Mouse (Mus musculus) thymus, adult 2 months (tissue): ENCODE data around the gene Osbpl2. TPM values are rescaled to one million over a fixed set of nuclear protein-coding genes. Genes with fewer than 3 reads are reported as not detected.

Experiments
- DNase-seq: peaks from one replicate; pipeline ENCODE4 v3.0.0; 2021
- H3K27ac ChIP-seq: fragments of 200-500 bp; 2 replicates; pipeline ENCODE4 v1.5.1; 2012; ENCODE audit warnings: low read length, control low read depth; ENCODE audit not compliant: control insufficient read depth, insufficient read depth
- H3K27me3 ChIP-seq: fragments of 200-500 bp; 2 replicates; pipeline ENCODE4 v1.6.1; 2012; ENCODE audit warnings: mild to moderate bottlenecking, low read length, moderate library complexity, mixed read lengths; ENCODE audit not compliant: control insufficient read depth, insufficient read depth
- H3K36me3 ChIP-seq: fragments of 200-500 bp; 2 replicates; pipeline ENCODE4 v1.6.1; 2012; ENCODE audit warnings: mild to moderate bottlenecking, low read length, moderate library complexity; ENCODE audit not compliant: control insufficient read depth, insufficient read depth
- H3K4me1 ChIP-seq: fragments of 200-500 bp; replicated peaks from 2 replicates; pipeline ENCODE4 v1.6.1; 2012; ENCODE audit warnings: low read length; ENCODE audit not compliant: control insufficient read depth, insufficient read depth
- H3K4me3 ChIP-seq: fragments of 200-500 bp; 2 replicates; pipeline ENCODE4 v1.5.1; 2012; ENCODE audit warnings: mild to moderate bottlenecking, low read length, control low read depth, moderate library complexity; ENCODE audit not compliant: control insufficient read depth, insufficient read depth
- CTCF ChIP-seq: fragments of 200-500 bp; IDR thresholded peaks from 2 replicates; pipeline ENCODE4 v1.5.1; 2012; ENCODE audit warnings: mild to moderate bottlenecking, control low read depth, low read length, moderate library complexity, borderline replicate concordance; ENCODE audit not compliant: control insufficient read depth, poor library complexity, insufficient read depth; ENCODE audit errors: extremely low read depth
- POLR2A ChIP-seq: fragments of 200-500 bp; IDR thresholded peaks from 2 replicates; pipeline ENCODE4 v1.6.1; 2012; ENCODE audit warnings: mild to moderate bottlenecking, low read length, control low read depth, moderate library complexity; ENCODE audit not compliant: control insufficient read depth, poor library complexity, insufficient read depth; ENCODE audit errors: extremely low read depth
- whole genome bisulfite sequencing: fragments of 180-500 bp; shearing (Covaris S2); methylation state at CpG from one replicate; pipeline ENCODE4 v1.1.7; 2018; 5-methylcytosine and 5-hydroxymethylcytosine counted together
- polyA plus RNA-seq: library from polyadenylated mRNA; depleted of rRNA; stranded (reverse); fragments of >200 nt; gene quantifications from 2 replicates; pipeline ENCODE4 v1.2.3, GENCODE M21; 2012

The Osbpl2 gene
- polyA plus RNA-seq, 1 experiment: 21.7 TPM

DNA sequence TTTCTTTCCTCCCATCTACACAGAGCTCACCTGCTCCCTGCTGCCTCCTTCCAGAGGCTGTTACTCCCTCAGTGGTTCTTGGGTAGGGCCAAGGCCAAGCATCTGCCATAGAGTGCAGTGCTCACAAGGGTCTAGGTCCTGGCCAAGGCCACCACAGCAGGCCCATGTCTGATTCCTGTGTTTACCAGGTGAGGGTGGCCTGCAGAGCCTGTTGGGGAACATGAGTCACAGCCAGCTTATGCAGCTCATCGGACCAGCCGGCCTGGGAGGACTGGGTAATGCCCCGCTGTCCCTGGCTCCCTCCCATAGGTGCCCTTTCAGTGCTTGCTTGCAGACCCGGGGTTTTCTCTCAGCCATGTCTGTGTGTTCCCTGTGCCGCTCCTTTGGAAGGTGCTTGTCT lies 55.0 kb downstream of the Osbpl2 start:
- no peak for DNase-seq
- peaks cover 22% of the 10 kb centered on the region for H3K36me3 ChIP-seq
- no peak for TF ChIP-seq POLR2A
- no peak for TF ChIP-seq CTCF
- no peaks in the 10 kb centered on the region for H3K27me3 ChIP-seq
- H3K27ac ChIP-seq: no peak overlapping the region
- peaks cover 13% of the 10 kb centered on the region for H3K4me1 ChIP-seq
- H3K4me3 ChIP-seq: no peak overlapping the region
- 95% methylated on average over 5 of the region's 5 CpGs for WGBS

DNA sequence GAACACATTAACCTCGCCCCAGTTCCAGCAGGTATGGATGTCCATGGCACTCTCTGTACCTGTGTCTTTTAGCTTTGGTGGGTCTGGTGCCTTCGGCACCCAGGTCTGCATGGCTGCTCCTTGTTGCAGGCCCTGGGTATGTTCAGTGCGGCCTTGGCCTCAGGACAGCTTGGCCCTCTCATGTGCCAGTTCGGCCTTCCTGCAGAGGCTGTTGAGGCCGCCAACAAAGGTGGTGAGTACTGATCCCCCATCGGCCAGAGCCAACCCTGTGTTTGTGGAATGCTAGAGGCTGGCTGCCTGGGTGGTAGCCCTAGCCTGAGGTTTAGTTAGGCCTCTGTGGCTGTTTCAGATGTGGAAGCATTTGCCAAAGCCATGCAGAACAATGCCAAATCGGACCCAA lies 56.6 kb downstream of the Osbpl2 start:
- TF ChIP-seq POLR2A: no peak
- TF ChIP-seq CTCF: no peak
- Histone ChIP-seq H3K4me1 (peaks cover 13% of the 10 kb centered on the region), H3K36me3 (peaks cover 22% of the 10 kb centered on the region), H3K4me3 (no peak overlapping the region), H3K27me3 (no peaks in the 10 kb centered on the region), H3K27ac (no peak overlapping the region)
- DNase-seq: no peak
- WGBS: 98% methylated on average over 7 of the region's 7 CpGs

DNA sequence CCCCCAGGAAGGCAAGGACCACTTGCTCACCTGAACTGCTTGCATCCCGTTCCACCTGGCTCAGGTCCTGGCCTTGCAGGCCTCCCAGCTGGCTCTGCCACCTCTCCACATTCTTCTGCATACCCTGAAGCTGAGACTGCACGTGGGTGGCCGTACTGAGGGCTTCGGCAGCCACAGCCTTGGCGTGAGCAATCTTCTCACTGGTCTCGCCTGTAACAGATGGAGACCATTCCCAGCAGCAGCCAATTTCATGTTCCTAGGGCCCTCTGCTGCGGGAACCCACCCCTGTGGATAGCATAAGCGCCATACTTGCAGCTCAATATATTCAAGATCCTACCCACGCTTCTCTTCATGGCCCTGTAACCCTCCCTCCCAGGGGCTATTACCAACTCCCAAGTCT lies 62.4 kb downstream of the Osbpl2 start:
- Histone ChIP-seq H3K27ac (no peak overlapping the region), H3K27me3 (no peaks in the 10 kb centered on the region), H3K4me1 (no peaks in the 10 kb centered on the region), H3K36me3 (peaks cover 9% of the 10 kb centered on the region), H3K4me3 (no peak overlapping the region)
- WGBS: 91% methylated on average over 9 of the region's 9 CpGs
- no peak for DNase-seq
- TF ChIP-seq POLR2A: no peak
- TF ChIP-seq CTCF: no peak

DNA sequence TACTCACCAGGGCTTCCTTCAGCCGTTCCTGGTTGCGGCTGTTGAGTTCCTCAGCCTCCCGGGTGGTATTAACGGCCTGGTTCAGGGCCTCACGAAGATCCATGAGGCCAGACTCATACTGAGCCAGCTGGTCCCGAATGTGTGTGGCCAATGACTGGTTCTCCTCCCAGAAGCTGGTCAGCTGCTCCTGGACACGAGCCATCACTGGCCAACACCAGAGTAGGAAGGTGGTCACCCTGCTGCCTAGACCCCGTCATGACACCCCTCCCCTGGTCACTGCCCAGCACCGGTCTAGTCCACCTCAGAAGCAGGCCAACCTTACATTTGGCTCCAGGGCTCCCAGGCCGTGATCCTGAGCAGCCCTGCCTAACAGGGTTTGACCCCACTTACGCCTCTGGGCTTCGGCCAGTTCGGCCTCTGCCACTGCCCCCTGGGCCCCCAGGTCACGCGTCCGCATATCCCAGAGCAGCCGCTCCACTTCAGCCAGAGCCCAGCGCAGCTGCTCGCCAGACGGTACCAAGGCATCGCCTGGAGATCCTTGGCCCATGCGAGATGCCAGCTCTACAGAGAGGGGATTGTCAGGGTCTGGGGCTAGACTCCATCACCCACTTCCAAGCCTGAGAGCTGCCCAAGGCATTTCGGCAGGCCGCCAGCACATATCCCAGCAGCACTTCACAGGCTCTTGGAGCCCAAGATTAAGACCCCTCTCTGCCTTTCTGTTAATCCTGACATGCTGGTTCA lies 65.1 kb downstream of the Osbpl2 start:
- Histone ChIP-seq H3K4me1 (no peaks in the 10 kb centered on the region), H3K27me3 (no peaks in the 10 kb centered on the region), H3K4me3 (no peak overlapping the region), H3K27ac (no peak overlapping the region), H3K36me3 (no peaks in the 10 kb centered on the region)
- no peak for TF ChIP-seq CTCF
- no peak for TF ChIP-seq POLR2A
- 97% methylated on average over 24 of the region's 24 CpGs for WGBS
- no peak for DNase-seq

DNA sequence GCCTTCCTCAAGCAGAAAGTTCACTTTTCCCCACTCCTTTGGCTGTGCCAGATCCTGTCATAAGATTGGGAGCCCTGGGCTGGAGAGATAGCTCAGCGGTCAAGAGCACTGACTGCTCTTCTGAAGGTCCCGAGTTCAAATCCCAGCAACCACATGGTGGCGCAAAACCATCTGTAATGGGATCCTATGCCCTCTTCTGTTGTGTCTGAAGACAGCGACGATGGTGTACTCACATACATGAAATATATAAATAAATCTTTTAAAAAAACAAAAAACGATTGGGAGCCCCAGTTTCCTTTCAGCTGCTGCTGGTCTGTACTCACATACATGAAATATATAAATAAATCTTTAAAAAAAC lies 65.6 kb downstream of the Osbpl2 start:
- Histone ChIP-seq H3K4me1 (no peaks in the 10 kb centered on the region), H3K27ac (no peak overlapping the region), H3K27me3 (no peaks in the 10 kb centered on the region), H3K36me3 (no peaks in the 10 kb centered on the region), H3K4me3 (no peak overlapping the region)
- DNase-seq: no peak
- TF ChIP-seq POLR2A: no peak
- TF ChIP-seq CTCF: no peak
- WGBS: 87% methylated on average over 6 of the region's 6 CpGs

DNA sequence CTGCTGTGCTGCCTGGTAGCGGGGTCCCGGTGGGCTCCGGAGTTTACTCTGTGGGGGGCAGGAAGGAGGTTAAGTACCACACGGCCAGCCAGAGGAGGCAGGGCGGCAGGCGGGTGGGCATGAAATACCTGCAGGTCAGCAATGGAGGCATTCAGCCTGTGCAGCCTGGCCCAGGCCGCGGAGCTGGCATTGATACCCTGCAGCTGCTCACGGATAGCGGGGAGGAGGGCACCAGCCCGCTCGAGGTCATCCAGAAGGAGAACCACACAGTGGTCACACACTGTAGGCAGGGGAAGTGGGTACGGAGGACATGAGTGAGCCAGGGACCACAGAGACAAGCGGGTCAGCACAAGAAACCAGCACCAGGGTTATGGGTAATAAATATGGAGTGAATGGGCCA lies 66.6 kb downstream of the Osbpl2 start:
- Histone ChIP-seq H3K4me1 (no peaks in the 10 kb centered on the region), H3K27me3 (no peaks in the 10 kb centered on the region), H3K27ac (no peak overlapping the region), H3K36me3 (no peaks in the 10 kb centered on the region), H3K4me3 (no peak overlapping the region)
- TF ChIP-seq POLR2A (no peak), CTCF (no peak)
- 89% methylated on average over 14 of the region's 14 CpGs for WGBS
- DNase-seq: no peak

DNA sequence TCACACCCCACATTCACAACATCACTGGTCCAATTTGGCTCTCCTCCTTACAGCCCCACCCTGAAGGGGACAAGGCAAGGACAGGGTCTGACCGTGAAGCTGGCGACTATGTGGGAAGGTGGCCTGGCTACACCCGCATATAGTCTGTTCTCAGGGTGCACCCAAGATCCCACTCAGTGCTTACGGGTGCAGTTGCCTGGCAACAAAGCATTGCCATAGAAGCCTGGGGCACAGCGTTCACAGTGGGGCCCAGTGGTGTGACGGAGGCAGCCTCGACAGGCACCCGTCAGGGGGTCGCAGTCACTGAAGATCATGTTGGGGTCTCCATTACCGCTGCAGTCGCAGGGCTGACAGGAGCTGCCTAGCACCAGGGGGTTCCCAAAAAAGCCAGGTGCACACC lies 68.3 kb downstream of the Osbpl2 start:
- no peaks in the 10 kb centered on the region for H3K27me3 ChIP-seq
- 92% methylated on average over 11 of the region's 11 CpGs for WGBS
- no peak overlapping the region for H3K27ac ChIP-seq
- H3K4me3 ChIP-seq: no peak overlapping the region
- peaks cover 4% of the 10 kb centered on the region; the same call in 1 of the 2 replicates for H3K4me1 ChIP-seq
- no peak for TF ChIP-seq POLR2A
- no peak for TF ChIP-seq CTCF
- H3K36me3 ChIP-seq: no peaks in the 10 kb centered on the region
- no peak for DNase-seq
